ENCODE assay signal across 33 mouse cellular contexts in the genomic region with DNA sequence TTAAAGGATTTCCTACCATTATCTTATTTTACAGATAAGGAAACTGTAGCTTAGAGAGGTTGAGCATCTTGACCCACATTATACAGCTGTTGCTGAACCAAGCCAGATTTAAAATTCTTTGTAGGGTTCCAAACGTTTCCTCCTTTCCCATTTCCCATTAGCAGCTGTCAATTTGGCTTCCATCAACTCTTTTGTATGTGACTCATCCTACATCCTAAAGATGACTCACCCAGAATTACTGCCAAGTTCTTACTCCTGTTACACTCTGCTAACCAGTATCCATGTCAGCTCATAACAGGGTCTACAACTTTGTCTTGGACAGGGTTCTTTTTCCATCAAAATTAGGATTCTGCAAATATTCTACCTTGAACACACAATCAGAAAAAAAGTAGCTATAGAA.
A peak's percentile ranks its signal among the peaks of the same experiment; 100 is the strongest.
DNase-seq lines count a peak whose midpoint lies in the region; ATAC-seq and TF ChIP-seq lines count a peak whose summit lies in the region.
"Had no signal": no experiment of that assay in that cellular context is flagged by ENCODE, and none has a peak within 500 bp of the region (broad histone marks: within the 10 kb centered on the region; RNA-seq: fewer than 3 reads in every experiment).

No protein-coding gene starts in this region.

- no peaks in the 10 kb centered on the region for H3K36me3 ChIP-seq in lung, postnatal 0 days (ENCODE audit: insufficient read depth, low read length)
- H3K36me3 ChIP-seq: embryonic facial prominence, embryonic 12.5 days; forebrain, embryonic 10.5 days; forebrain, embryonic 15.5 days; G1E; heart, embryonic 13.5 days; hindbrain, embryonic 15.5 days; midbrain, embryonic 13.5 days; neural tube, embryonic 15.5 days; stomach, embryonic 15.5 days had no signal

- TF ChIP-seq EP300 in lung, postnatal 0 days (IDR thresholded peaks at IDR 0.05), result no peak

- DNase-seq in heart, postnatal 10 days, result peak; percentile 22 to 29
- no peak for DNase-seq in heart, adult 9 months (ENCODE audit: low spot score in 2 of 2)
- DNase-seq in lung, postnatal 0 days (ENCODE audit: low spot score), result peak; percentile 37
- DNase-seq in lung, postnatal 25 days (ENCODE audit: low spot score), result no peak
- peak; percentile 87 for DNase-seq in NIH3T3 (ENCODE audit: low read depth)
- no peak for DNase-seq in cerebellum, adult 8-10 months
- no peak for DNase-seq in urinary bladder, postnatal 4 days (ENCODE audit: low spot score in 2 of 2)
- DNase-seq: adrenal gland, adult 2 months; adrenal gland, postnatal 36 days; cerebellum, postnatal 25 days; gastrocnemius, adult 2 months; heart, adult 2 months; kidney, adult 11 months; kidney, postnatal 14 days; left cerebral cortex, postnatal 4 days; liver; lung, adult 2 months; lung, postnatal 36 days; retina, postnatal 1 day; right cerebral cortex, postnatal 14 days had no signal

- 16% methylated on average over 1 of the region's 1 CpGs for WGBS in lung, postnatal 0 days

- no peak overlapping the region for H3K4me3 ChIP-seq in lung, postnatal 0 days (ENCODE audit: low read depth, low read length)
- H3K4me3 ChIP-seq: embryonic facial prominence, embryonic 12.5 days; forebrain, embryonic 10.5 days; forebrain, embryonic 15.5 days; gastrocnemius, adult 2 months; heart, adult 2 months; heart, embryonic 13.5 days; hindbrain, embryonic 15.5 days; megakaryocyte, embryonic 14.5 days; midbrain, embryonic 13.5 days; neural tube, embryonic 15.5 days; stomach, embryonic 15.5 days had no signal

- no peaks in the 10 kb centered on the region for H3K9me3 ChIP-seq in lung, postnatal 0 days (ENCODE audit: low read length)
- H3K9me3 ChIP-seq: embryonic facial prominence, embryonic 12.5 days; forebrain, embryonic 10.5 days; forebrain, embryonic 15.5 days; G1E; heart, embryonic 13.5 days; hindbrain, embryonic 15.5 days; megakaryocyte, embryonic 14.5 days; midbrain, embryonic 13.5 days; neural tube, embryonic 15.5 days; stomach, embryonic 15.5 days had no signal

- intact Hi-C loops in heart, postnatal 10 days (cut with DNase I), result loop anchor here (10.0 kb wide), 1 partner anchor 60 kb away; no protein-coding TSS in a partner anchor

- no peak for ATAC-seq in lung, postnatal 0 days
- ATAC-seq: activated CD4-positive, CD25-positive, alpha-beta regulatory T cell, adult 4 months; forebrain, embryonic 15.5 days; inflammation-experienced regulatory T-cells, adult 6 months; midbrain, embryonic 13.5 days had no signal

- no peaks in the 10 kb centered on the region for H3K27me3 ChIP-seq in lung, postnatal 0 days (replicated peaks; ENCODE audit: insufficient read depth, low read length)
- H3K27me3 ChIP-seq: embryonic facial prominence, embryonic 12.5 days; forebrain, embryonic 15.5 days; heart, embryonic 13.5 days; hindbrain, embryonic 15.5 days; megakaryocyte, embryonic 14.5 days; midbrain, embryonic 13.5 days; neural tube, embryonic 15.5 days; stomach, embryonic 15.5 days had no signal

- TF ChIP-seq CTCF in lung, postnatal 0 days (IDR thresholded peaks at IDR 0.05), result no peak

- no peak overlapping the region for H3K27ac ChIP-seq in lung, postnatal 0 days (ENCODE audit: low read length)
- H3K27ac ChIP-seq: embryonic facial prominence, embryonic 12.5 days; forebrain, embryonic 10.5 days; forebrain, embryonic 15.5 days; gastrocnemius, adult 2 months; heart, adult 2 months; heart, embryonic 13.5 days; hindbrain, embryonic 15.5 days; liver, embryonic 14.5 days; midbrain, embryonic 13.5 days; neural tube, embryonic 15.5 days; stomach, embryonic 15.5 days had no signal

- no peaks in the 10 kb centered on the region for H3K4me1 ChIP-seq in lung, postnatal 0 days (ENCODE audit: insufficient read depth, low read depth, low read length)
- H3K4me1 ChIP-seq: embryonic facial prominence, embryonic 12.5 days; forebrain, embryonic 15.5 days; heart, embryonic 13.5 days; hindbrain, embryonic 15.5 days; megakaryocyte, embryonic 14.5 days; midbrain, embryonic 13.5 days; neural tube, embryonic 15.5 days; stomach, embryonic 15.5 days had no signal

- no peak overlapping the region for H3K9ac ChIP-seq in lung, postnatal 0 days (replicated peaks; ENCODE audit: low read depth)
- H3K9ac ChIP-seq: embryonic facial prominence, embryonic 12.5 days; forebrain, embryonic 15.5 days; heart, embryonic 13.5 days; hindbrain, embryonic 15.5 days; liver, embryonic 14.5 days; midbrain, embryonic 13.5 days; neural tube, embryonic 15.5 days; stomach, embryonic 15.5 days had no signal

- no peak overlapping the region for H3K4me2 ChIP-seq in lung, postnatal 0 days (replicated peaks; ENCODE audit: low read depth, low read length)
- H3K4me2 ChIP-seq: embryonic facial prominence, embryonic 12.5 days; forebrain, embryonic 15.5 days; heart, embryonic 13.5 days; hindbrain, embryonic 15.5 days; midbrain, embryonic 13.5 days; neural tube, embryonic 15.5 days; stomach, embryonic 15.5 days had no signal

Comparison
In these comparisons a context has a peak if more than half of its experiments do, and no peak if none do; other contexts are left out.
1. DNase-seq: peak in heart, postnatal 10 days (2 of 2), lung, postnatal 0 days (single experiment) and NIH3T3 (single experiment); none in heart, adult 9 months (0 of 2), lung, postnatal 25 days (single experiment), cerebellum, adult 8-10 months (single experiment) and urinary bladder, postnatal 4 days (0 of 2).